Mouse (Mus musculus) hindbrain, embryonic 12.5 days (tissue): ENCODE data around the gene Nkx2-5. TPM values are rescaled to one million over a fixed set of nuclear protein-coding genes. Genes with fewer than 3 reads are reported as not detected.

Source experiments
- ATAC-seq: fragments of 200-750 bp; cut with Nextera tagmentation; 2 replicates; pipeline ENCODE4 v1.8.0; 2017; ENCODE audit warnings: moderate TSS enrichment; ENCODE audit not compliant: low FRiP score
- H3K27ac ChIP-seq: fragments of 300-500 bp; sonication (generic); 2 replicates; pipeline ENCODE4 v1.5.1; 2016; ENCODE audit warnings: mild to moderate bottlenecking
- H3K27me3 ChIP-seq: fragments of 300-500 bp; sonication (generic); 2 replicates; pipeline ENCODE4 v1.6.1; 2016; ENCODE audit warnings: mild to moderate bottlenecking
- H3K36me3 ChIP-seq: fragments of 300-500 bp; sonication (generic); 2 replicates; pipeline ENCODE4 v1.6.1; 2016; ENCODE audit warnings: mild to moderate bottlenecking
- H3K4me1 ChIP-seq: fragments of 300-500 bp; sonication (generic); 2 replicates; pipeline ENCODE4 v1.6.1; 2016
- H3K4me2 ChIP-seq: fragments of 300-500 bp; sonication (generic); replicated peaks from 2 replicates; pipeline ENCODE4 v1.6.1; 2016; ENCODE audit warnings: mild to moderate bottlenecking
- H3K4me3 ChIP-seq: fragments of 300-500 bp; sonication (generic); 2 replicates; pipeline ENCODE4 v1.5.1; 2016; ENCODE audit warnings: mild to moderate bottlenecking
- H3K9ac ChIP-seq: fragments of 300-500 bp; sonication (generic); 2 replicates; pipeline ENCODE4 v1.6.1; 2016; ENCODE audit warnings: mild to moderate bottlenecking, moderate library complexity
- H3K9me3 ChIP-seq: fragments of 300-500 bp; sonication (generic); replicated peaks from 2 replicates; pipeline ENCODE4 v1.6.1; 2016; ENCODE audit warnings: mild to moderate bottlenecking
- WGBS: fragments of 180-500 bp; shearing (Covaris S2); methylation state at CpG from one replicate; pipeline ENCODE4 v1.1.7; 2016; 5-methylcytosine and 5-hydroxymethylcytosine counted together
- polyA plus RNA-seq: library from polyadenylated mRNA; unstranded; fragments of >200 nt; fragmentation: Nextera tagmentation; extraction: Ambion mirVana; gene quantifications from 2 replicates; pipeline ENCODE4 v1.2.1, GENCODE M21; 2016

The Nkx2-5 gene
- polyA plus RNA-seq, 1 experiment from 2014 or later = not detected

GRCm38 (mm10) chr17:26826131-26826530 lies 18.7 kb downstream of the Nkx2-5 start:
- H3K9ac ChIP-seq = no peak overlapping the region
- H3K36me3 ChIP-seq = no peaks in the 10 kb centered on the region
- whole genome bisulfite sequencing = 77% methylated on average over 16 of the region's 17 CpGs
- peaks cover 19% of the 10 kb centered on the region for H3K27me3 ChIP-seq
- no peak overlapping the region for H3K4me2 ChIP-seq
- ATAC-seq = no peak
- H3K4me3 ChIP-seq = no peak overlapping the region
- no peak overlapping the region for H3K27ac ChIP-seq
- no peaks in the 10 kb centered on the region for H3K4me1 ChIP-seq
- H3K9me3 ChIP-seq = no peaks in the 10 kb centered on the region

- Histone ChIP-seq H3K27ac (no peak overlapping the region), H3K27me3 (0 out of 2 replicates have a peak, but pooled peaks cover 10% of the 10 kb centered on the region), H3K36me3 (no peaks in the 10 kb centered on the region), H3K4me1 (no peaks in the 10 kb centered on the region), H3K9me3 (no peaks in the 10 kb centered on the region; the same call in 1 of the 2 replicates), H3K9ac (no peak overlapping the region), H3K4me2 (no peak overlapping the region), H3K4me3 (no peak overlapping the region)
- no peak for ATAC-seq
These were observed 27.0 kb downstream of the Nkx2-5 start for GRCm38 (mm10) chr17:26817776-26818175.

GRCm38 (mm10) chr17:26816810-26817209 lies 28.0 kb downstream of the Nkx2-5 start:
- Histone ChIP-seq H3K4me2 (no peak overlapping the region), H3K27me3 (peaks cover 17% of the 10 kb centered on the region; the same call in 1 of the 2 replicates), H3K27ac (no peak overlapping the region), H3K4me1 (no peaks in the 10 kb centered on the region), H3K4me3 (no peak overlapping the region), H3K9ac (no peak overlapping the region), H3K9me3 (no peaks in the 10 kb centered on the region; the same call in 1 of the 2 replicates), H3K36me3 (no peaks in the 10 kb centered on the region)
- ATAC-seq = no peak
- WGBS = 86% methylated on average over 6 of the region's 6 CpGs

- 87% methylated on average over 9 of the region's 9 CpGs for WGBS
- Histone ChIP-seq H3K9me3 (no peaks in the 10 kb centered on the region; the same call in 1 of the 2 replicates), H3K27me3 (peaks cover 14% of the 10 kb centered on the region; the same call in 1 of the 2 replicates), H3K27ac (no peak overlapping the region), H3K4me3 (no peak overlapping the region), H3K4me1 (no peaks in the 10 kb centered on the region), H3K9ac (no peak overlapping the region), H3K36me3 (no peaks in the 10 kb centered on the region), H3K4me2 (no peak overlapping the region)
- ATAC-seq = no peak
These were observed 31.3 kb downstream of the Nkx2-5 start for GRCm38 (mm10) chr17:26813497-26813896.

- Histone ChIP-seq H3K4me1 (no peaks in the 10 kb centered on the region), H3K9me3 (no peaks in the 10 kb centered on the region; the same call in 1 of the 2 replicates), H3K4me2 (no peak overlapping the region), H3K4me3 (no peak overlapping the region), H3K9ac (no peak overlapping the region), H3K27ac (no peak overlapping the region), H3K27me3 (peaks cover 14% of the 10 kb centered on the region; the same call in 1 of the 2 replicates), H3K36me3 (no peaks in the 10 kb centered on the region)
- 78% methylated on average over 2 of the region's 2 CpGs for WGBS
- ATAC-seq = no peak
These were observed 32.2 kb downstream of the Nkx2-5 start for GRCm38 (mm10) chr17:26812607-26813006.

GRCm38 (mm10) chr17:26802886-26803285 lies 41.9 kb downstream of the Nkx2-5 start:
- no peak overlapping the region for H3K4me2 ChIP-seq
- no peak for ATAC-seq
- H3K27ac ChIP-seq = no peak overlapping the region
- no peaks in the 10 kb centered on the region for H3K9me3 ChIP-seq
- no peaks in the 10 kb centered on the region for H3K4me1 ChIP-seq
- H3K27me3 ChIP-seq = no peaks in the 10 kb centered on the region; the same call in 1 of the 2 replicates
- H3K4me3 ChIP-seq = no peak overlapping the region
- no peak overlapping the region for H3K9ac ChIP-seq
- no peaks in the 10 kb centered on the region for H3K36me3 ChIP-seq
- 85% methylated on average over 3 of the region's 3 CpGs for WGBS

- no peak for ATAC-seq
- Histone ChIP-seq H3K4me1 (no peaks in the 10 kb centered on the region), H3K9me3 (no peaks in the 10 kb centered on the region), H3K4me2 (no peak overlapping the region), H3K4me3 (no peak overlapping the region), H3K9ac (no peak overlapping the region), H3K27me3 (no peaks in the 10 kb centered on the region; the same call in 1 of the 2 replicates), H3K36me3 (peaks cover 8% of the 10 kb centered on the region; the same call in 1 of the 2 replicates), H3K27ac (no peak overlapping the region)
- 75% methylated on average over 6 of the region's 6 CpGs for WGBS
These were observed 47.3 kb downstream of the Nkx2-5 start for GRCm38 (mm10) chr17:26797379-26798128.

GRCm38 (mm10) chr17:26795386-26795785 lies 49.4 kb downstream of the Nkx2-5 start:
- Histone ChIP-seq H3K27me3 (no peaks in the 10 kb centered on the region; the same call in 1 of the 2 replicates), H3K4me1 (no peaks in the 10 kb centered on the region), H3K9ac (no peak overlapping the region), H3K4me3 (no peak overlapping the region), H3K36me3 (peaks cover 30% of the 10 kb centered on the region), H3K4me2 (no peak overlapping the region), H3K9me3 (no peaks in the 10 kb centered on the region), H3K27ac (no peak overlapping the region)
- ATAC-seq = no peak
- WGBS = 80% methylated on average over 6 of the region's 7 CpGs

- H3K4me2 ChIP-seq = no peak overlapping the region
- H3K36me3 ChIP-seq = peaks cover 36% of the 10 kb centered on the region
- no peak overlapping the region for H3K27ac ChIP-seq
- H3K9ac ChIP-seq = no peak overlapping the region
- no peaks in the 10 kb centered on the region for H3K9me3 ChIP-seq
- no peak overlapping the region for H3K4me3 ChIP-seq
- no peak for ATAC-seq
- H3K27me3 ChIP-seq = no peaks in the 10 kb centered on the region; the same call in 1 of the 2 replicates
- H3K4me1 ChIP-seq = no peaks in the 10 kb centered on the region
- 22% methylated on average over 3 of the region's 3 CpGs for WGBS
These were observed 50.1 kb downstream of the Nkx2-5 start for GRCm38 (mm10) chr17:26794744-26795143.

- H3K27ac ChIP-seq = no peak overlapping the region
- no peak overlapping the region for H3K4me3 ChIP-seq
- no peak for ATAC-seq
- no peaks in the 10 kb centered on the region for H3K9me3 ChIP-seq
- no peak overlapping the region for H3K9ac ChIP-seq
- no peak overlapping the region for H3K4me2 ChIP-seq
- 88% methylated on average over 5 of the region's 5 CpGs for WGBS
- H3K4me1 ChIP-seq = no peaks in the 10 kb centered on the region
- H3K27me3 ChIP-seq = no peaks in the 10 kb centered on the region; the same call in 1 of the 2 replicates
- peaks cover 51% of the 10 kb centered on the region for H3K36me3 ChIP-seq
These were observed 51.6 kb downstream of the Nkx2-5 start for GRCm38 (mm10) chr17:26793068-26793765.

- Histone ChIP-seq H3K27ac (no peak overlapping the region), H3K36me3 (peaks cover 56% of the 10 kb centered on the region), H3K4me1 (no peaks in the 10 kb centered on the region), H3K9ac (no peak overlapping the region), H3K4me3 (no peak overlapping the region), H3K27me3 (no peaks in the 10 kb centered on the region), H3K9me3 (no peaks in the 10 kb centered on the region), H3K4me2 (no peak overlapping the region)
- 93% methylated on average over 15 of the region's 15 CpGs for WGBS
- no peak for ATAC-seq
These were observed 52.7 kb downstream of the Nkx2-5 start for GRCm38 (mm10) chr17:26792096-26792495.

- Histone ChIP-seq H3K27ac (no peak overlapping the region), H3K4me2 (no peak overlapping the region), H3K27me3 (no peaks in the 10 kb centered on the region), H3K4me1 (no peaks in the 10 kb centered on the region), H3K4me3 (no peak overlapping the region), H3K9me3 (no peaks in the 10 kb centered on the region), H3K9ac (no peak overlapping the region), H3K36me3 (peaks cover 61% of the 10 kb centered on the region)
- WGBS = 89% methylated on average over 7 of the region's 7 CpGs
- no peak for ATAC-seq
These were observed 53.2 kb downstream of the Nkx2-5 start for GRCm38 (mm10) chr17:26791580-26791979.
